Mouse (Mus musculus) testis, adult 2 months (tissue): ENCODE results near the gene Dbr1.

ENCODE experiments used
- CTCF ChIP-seq: fragments of 200-500 bp; IDR thresholded peaks from 2 replicates; pipeline ENCODE4 v1.5.1; 2012; ENCODE audit warnings: low read depth, mild to moderate bottlenecking, inconsistent platforms, low read length, moderate library complexity; ENCODE audit not compliant: control insufficient read depth, insufficient read depth, insufficient replicate concordance
- POLR2A ChIP-seq: fragments of 200-500 bp; IDR thresholded peaks from 2 replicates; pipeline ENCODE4 v1.6.1; 2012; ENCODE audit warnings: low read depth, mild to moderate bottlenecking, inconsistent platforms, low read length, moderate library complexity; ENCODE audit not compliant: control insufficient read depth

- TF ChIP-seq CTCF (no peak), POLR2A (peak; percentile 72)
These were observed 7.1 kb upstream of the Dbr1 start, which contains the start of gene Armc8 for GRCm38 (mm10) chr9:99568347-99569070.
